Mouse (Mus musculus): ENCODE measurements around the gene Atp2c2. TPM values are rescaled to one million over a fixed set of nuclear protein-coding genes. Genes with fewer than 3 reads are reported as not detected.

Gene Atp2c2
- not detected in 2 replicates for polyA plus RNA-seq (2012; ENCODE audit: insufficient read depth, insufficient read length, missing spikeins)

DNA sequence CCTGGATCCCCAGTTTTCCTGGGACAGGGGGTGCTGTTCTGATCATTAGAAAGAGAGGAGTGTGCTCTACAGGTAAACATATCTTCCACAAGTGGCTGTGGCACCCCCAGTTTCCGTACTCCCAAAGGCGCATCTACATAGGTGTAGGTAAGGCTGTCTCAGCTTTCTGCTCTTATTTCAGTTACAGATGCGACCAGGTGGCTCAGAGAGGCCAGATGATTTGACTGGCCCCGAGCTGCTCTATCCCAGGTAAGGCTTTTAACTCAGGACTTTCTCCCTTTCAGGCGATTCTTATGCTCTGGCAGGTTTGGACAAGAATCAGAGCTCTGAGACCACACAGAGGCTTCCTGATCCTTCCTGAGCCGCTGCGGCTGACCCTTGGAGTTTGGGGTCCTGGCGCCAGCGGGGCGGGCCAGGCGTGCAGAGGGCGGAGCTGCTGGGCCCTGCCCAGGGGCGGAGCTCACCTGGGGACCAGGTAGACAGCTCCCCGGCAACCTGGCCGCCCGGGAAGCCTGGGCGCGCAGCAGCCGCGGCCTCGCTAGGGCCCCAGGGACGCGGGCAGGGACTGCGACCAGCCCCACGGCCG lies at the start of gene Atp2c2:
Gene Atp2c2 (plus strand): TSS at position 461 of the 586 bp plus-strand sequence.
- Histone ChIP-seq H3K27ac (replicated peaks; ENCODE audit: low read depth, low read length) (no peak within 1 kb of the TSS), H3K4me3 (ENCODE audit: insufficient read depth, low read depth, low read length) (peak within 1 kb of the TSS; percentile 25; the same call in 1 of the 2 replicates), H3K4me1 (ENCODE audit: control insufficient read depth, insufficient read depth, insufficient read length, low read length) (no peaks in the 10 kb centered on the region)

DNA sequence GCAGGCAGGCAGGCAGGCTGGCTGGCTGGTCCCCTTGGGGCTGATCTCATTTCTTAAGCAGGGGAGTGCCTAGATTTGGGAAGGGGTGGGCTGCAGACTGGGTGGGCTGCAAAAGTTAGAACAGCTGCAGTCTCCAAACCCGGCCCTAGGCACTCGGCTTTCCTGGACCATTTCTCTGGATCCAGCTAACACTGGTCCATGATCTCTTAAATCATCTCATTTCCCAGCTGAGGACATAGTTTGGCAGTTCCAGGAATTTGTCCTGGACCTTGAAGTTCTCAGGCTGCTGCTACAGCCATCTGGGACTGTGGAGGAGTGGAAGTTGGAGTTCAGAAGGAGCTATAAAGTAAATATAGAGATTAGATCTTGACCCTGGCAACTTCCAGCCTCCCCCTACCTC lies 48.5 kb upstream of the Atp2c2 start:
- no peak overlapping the region for H3K4me3 ChIP-seq (ENCODE audit: insufficient read depth, low read depth, low read length)
- H3K4me1 ChIP-seq (ENCODE audit: control insufficient read depth, insufficient read depth, insufficient read length, low read length): no peaks in the 10 kb centered on the region
- no peak overlapping the region for H3K27ac ChIP-seq (replicated peaks; ENCODE audit: low read depth, low read length)

- Histone ChIP-seq H3K27ac (replicated peaks; ENCODE audit: low read depth, low read length) (no peak overlapping the region), H3K4me3 (ENCODE audit: insufficient read depth, low read depth, low read length) (no peak overlapping the region), H3K4me1 (ENCODE audit: control insufficient read depth, insufficient read depth, insufficient read length, low read length) (no peaks in the 10 kb centered on the region)
Observed at GRCm38 (mm10) chr8:119656709-119657464, 42.9 kb upstream of the Atp2c2 start.

- Histone ChIP-seq H3K27ac (replicated peaks; ENCODE audit: low read depth, low read length) (0 out of 2 replicates have a peak overlapping the region, but pooled peaks have one; percentile 19), H3K4me3 (ENCODE audit: insufficient read depth, low read depth, low read length) (no peak overlapping the region), H3K4me1 (ENCODE audit: control insufficient read depth, insufficient read depth, insufficient read length, low read length) (no peaks in the 10 kb centered on the region)
Observed at GRCm38 (mm10) chr8:119661081-119661480, 38.7 kb upstream of the Atp2c2 start.

- no peak overlapping the region for H3K27ac ChIP-seq (replicated peaks; ENCODE audit: low read depth, low read length)
Observed at GRCm38 (mm10) chr8:119661892-119662291, 37.9 kb upstream of the Atp2c2 start.

DNA sequence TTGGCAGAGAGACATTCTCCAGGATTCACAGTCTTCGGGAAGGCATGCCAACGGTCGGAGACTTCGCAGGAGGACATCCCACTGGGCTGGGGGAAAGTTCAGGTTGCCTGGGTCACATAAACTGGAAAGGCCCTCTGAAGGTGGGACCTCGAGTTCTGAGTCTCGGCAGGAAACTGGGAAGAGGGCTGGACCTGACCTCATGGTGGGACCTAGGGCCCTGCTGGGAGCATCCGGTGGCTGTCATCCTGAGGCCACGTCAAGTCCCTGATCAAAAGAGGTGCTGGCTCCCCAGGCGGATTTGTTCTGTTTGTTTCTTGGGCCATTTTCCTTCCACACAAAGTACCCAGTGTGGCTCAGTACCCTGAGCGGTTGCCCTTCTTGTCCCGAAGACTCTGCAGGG lies 36.4 kb upstream of the Atp2c2 start:
- no peak overlapping the region for H3K27ac ChIP-seq (replicated peaks; ENCODE audit: low read depth, low read length)
- no peak overlapping the region for H3K4me3 ChIP-seq (ENCODE audit: insufficient read depth, low read depth, low read length)
- no peaks in the 10 kb centered on the region for H3K4me1 ChIP-seq (ENCODE audit: control insufficient read depth, insufficient read depth, insufficient read length, low read length)

More at GRCm38 (mm10) chr8:119661892-119662291, 37.9 kb upstream of the Atp2c2 start:
- Histone ChIP-seq H3K4me1 (ENCODE audit: control insufficient read depth, insufficient read depth, insufficient read length, low read length) (no peaks in the 10 kb centered on the region), H3K4me3 (ENCODE audit: insufficient read depth, low read depth, low read length) (no peak overlapping the region)

DNA sequence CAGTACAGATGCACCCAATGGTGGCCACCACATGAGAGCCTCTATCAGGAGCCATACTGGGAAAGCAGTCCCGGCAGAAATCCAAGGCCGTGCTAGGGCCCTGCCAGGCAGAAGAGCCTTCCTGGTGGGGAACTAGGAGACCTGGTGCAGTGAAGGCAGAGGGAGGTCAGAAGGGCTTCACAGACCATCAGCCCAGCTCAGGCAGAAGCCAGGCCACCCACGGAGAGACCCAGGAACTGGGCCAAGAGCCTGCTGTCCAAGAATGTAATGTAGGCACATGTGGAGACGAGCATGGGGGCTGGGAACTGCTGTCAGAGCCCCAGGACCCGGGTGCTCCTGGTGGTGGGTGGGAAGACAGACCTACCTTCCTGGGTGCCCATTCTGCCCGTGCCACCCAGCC lies 34.5 kb upstream of the Atp2c2 start:
- no peaks in the 10 kb centered on the region for H3K4me1 ChIP-seq (ENCODE audit: control insufficient read depth, insufficient read depth, insufficient read length, low read length)
- H3K27ac ChIP-seq (replicated peaks; ENCODE audit: low read depth, low read length): no peak overlapping the region
- H3K4me3 ChIP-seq (ENCODE audit: insufficient read depth, low read depth, low read length): no peak overlapping the region

- 0 out of 2 replicates have a peak, but pooled peaks cover 2% of the 10 kb centered on the region for H3K4me1 ChIP-seq (ENCODE audit: control insufficient read depth, insufficient read depth, insufficient read length, low read length)
- no peak within 1 kb of the TSS for H3K27ac ChIP-seq (replicated peaks; ENCODE audit: low read depth, low read length)
- peak within 1 kb of the TSS; percentile 5; the same call in 1 of the 2 replicates for H3K4me3 ChIP-seq (ENCODE audit: insufficient read depth, low read depth, low read length)
Observed at GRCm38 (mm10) chr8:119666219-119666951, 33.4 kb upstream of the Atp2c2 start, which contains the start of gene Wfdc1. Wfdc1 (plus strand) TSS chr8:119666365.

GRCm38 (mm10) chr8:119668447-119668846 lies 31.4 kb upstream of the Atp2c2 start:
- Histone ChIP-seq H3K4me3 (ENCODE audit: insufficient read depth, low read depth, low read length) (no peak overlapping the region), H3K4me1 (ENCODE audit: control insufficient read depth, insufficient read depth, insufficient read length, low read length) (0 out of 2 replicates have a peak, but pooled peaks cover 2% of the 10 kb centered on the region), H3K27ac (replicated peaks; ENCODE audit: low read depth, low read length) (no peak overlapping the region)

GRCm38 (mm10) chr8:119669284-119669683 lies 30.5 kb upstream of the Atp2c2 start:
- no peak overlapping the region for H3K4me3 ChIP-seq (ENCODE audit: insufficient read depth, low read depth, low read length)
- no peak overlapping the region for H3K27ac ChIP-seq (replicated peaks; ENCODE audit: low read depth, low read length)
- 0 out of 2 replicates have a peak, but pooled peaks cover 2% of the 10 kb centered on the region for H3K4me1 ChIP-seq (ENCODE audit: control insufficient read depth, insufficient read depth, insufficient read length, low read length)

DNA sequence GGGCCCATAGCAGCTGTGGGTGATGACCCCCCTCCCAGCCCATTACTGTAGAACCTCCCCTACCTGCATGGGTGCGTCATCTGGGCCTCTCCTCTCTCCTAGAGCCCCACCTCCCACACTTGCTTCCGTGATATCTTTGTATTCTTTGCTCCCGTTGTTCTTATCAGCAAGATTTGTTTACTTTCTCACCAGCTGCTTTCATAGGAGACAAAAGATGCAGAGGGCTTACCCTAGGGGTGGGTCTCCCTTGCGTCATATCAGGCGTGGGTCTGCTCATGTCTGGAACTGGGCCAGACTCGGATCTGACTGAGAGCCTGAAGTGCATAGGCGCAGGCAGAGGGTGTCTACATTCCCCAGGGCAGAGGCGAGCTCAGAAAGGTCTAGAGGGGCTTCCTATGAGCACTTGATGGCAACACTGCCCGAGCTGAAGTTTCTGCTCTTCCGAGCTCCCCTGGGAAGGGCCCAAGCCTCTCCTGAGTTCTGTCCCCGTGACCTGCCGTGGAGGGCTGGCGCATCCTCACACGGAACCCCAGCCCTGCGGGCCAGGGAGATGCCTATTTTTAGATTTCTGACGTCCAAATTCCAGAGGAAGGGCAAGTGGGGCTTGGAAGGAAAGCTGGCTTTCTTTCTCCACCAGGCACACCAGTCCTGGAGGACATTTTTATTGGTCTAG lies 29.3 kb upstream of the Atp2c2 start:
- 0 out of 2 replicates have a peak overlapping the region, but pooled peaks have one; percentile 23 for H3K27ac ChIP-seq (replicated peaks; ENCODE audit: low read depth, low read length)
- H3K4me3 ChIP-seq (ENCODE audit: insufficient read depth, low read depth, low read length): no peak overlapping the region
- H3K4me1 ChIP-seq (ENCODE audit: control insufficient read depth, insufficient read depth, insufficient read length, low read length): 0 out of 2 replicates have a peak, but pooled peaks cover 2% of the 10 kb centered on the region

DNA sequence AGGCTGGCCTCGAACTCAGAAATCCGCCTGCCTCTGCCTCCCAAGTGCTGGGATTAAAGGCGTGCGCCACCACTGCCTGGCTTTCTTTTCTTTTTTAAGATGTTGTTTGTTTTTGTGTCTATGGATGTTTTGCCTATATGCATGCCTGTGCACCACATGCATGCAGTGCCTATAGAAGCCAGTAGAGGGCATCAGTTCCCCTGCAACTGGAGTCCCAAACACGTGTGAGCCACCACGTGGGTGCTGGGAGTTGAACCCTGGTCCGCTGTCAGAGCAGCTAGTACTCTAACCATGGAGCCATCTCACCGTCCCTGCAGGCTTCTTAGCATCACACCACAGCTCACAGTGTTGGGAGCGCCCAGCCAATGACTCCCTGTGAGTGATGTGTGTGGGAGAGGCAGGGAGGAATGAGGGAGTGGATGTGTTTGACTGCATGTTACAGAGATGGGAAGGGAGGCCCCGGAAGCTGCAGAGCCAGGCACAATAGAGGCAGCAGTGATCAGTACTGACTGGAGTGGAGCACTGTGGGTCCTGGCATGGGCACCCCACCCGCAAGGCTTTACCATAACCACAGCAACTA lies 25.7 kb upstream of the Atp2c2 start:
- 0 out of 2 replicates have a peak, but pooled peaks cover 2% of the 10 kb centered on the region for H3K4me1 ChIP-seq (ENCODE audit: control insufficient read depth, insufficient read depth, insufficient read length, low read length)
- H3K27ac ChIP-seq (replicated peaks; ENCODE audit: low read depth, low read length): no peak overlapping the region
- no peak overlapping the region for H3K4me3 ChIP-seq (ENCODE audit: insufficient read depth, low read depth, low read length)

- H3K4me3 ChIP-seq (ENCODE audit: insufficient read depth, low read depth, low read length): no peak overlapping the region
- H3K4me1 ChIP-seq (ENCODE audit: control insufficient read depth, insufficient read depth, insufficient read length, low read length): 0 out of 2 replicates have a peak, but pooled peaks cover 2% of the 10 kb centered on the region
- no peak overlapping the region for H3K27ac ChIP-seq (replicated peaks; ENCODE audit: low read depth, low read length)
Observed at GRCm38 (mm10) chr8:119675457-119675856, 24.4 kb upstream of the Atp2c2 start.

GRCm38 (mm10) chr8:119676389-119676788 lies 23.4 kb upstream of the Atp2c2 start:
- Histone ChIP-seq H3K4me1 (ENCODE audit: control insufficient read depth, insufficient read depth, insufficient read length, low read length) (no peaks in the 10 kb centered on the region), H3K4me3 (ENCODE audit: insufficient read depth, low read depth, low read length) (no peak overlapping the region), H3K27ac (replicated peaks; ENCODE audit: low read depth, low read length) (no peak overlapping the region)
